Mouse (Mus musculus) induced T-regulatory cell, adult 2 months (primary cell): ENCODE results near the gene Bloc1s6.

Experiments used
- DNase-seq: peaks from one replicate; pipeline ENCODE4 v3.0.0-alpha.2; 2012; ENCODE audit warnings: low read depth

Gene Bloc1s6

DNA sequence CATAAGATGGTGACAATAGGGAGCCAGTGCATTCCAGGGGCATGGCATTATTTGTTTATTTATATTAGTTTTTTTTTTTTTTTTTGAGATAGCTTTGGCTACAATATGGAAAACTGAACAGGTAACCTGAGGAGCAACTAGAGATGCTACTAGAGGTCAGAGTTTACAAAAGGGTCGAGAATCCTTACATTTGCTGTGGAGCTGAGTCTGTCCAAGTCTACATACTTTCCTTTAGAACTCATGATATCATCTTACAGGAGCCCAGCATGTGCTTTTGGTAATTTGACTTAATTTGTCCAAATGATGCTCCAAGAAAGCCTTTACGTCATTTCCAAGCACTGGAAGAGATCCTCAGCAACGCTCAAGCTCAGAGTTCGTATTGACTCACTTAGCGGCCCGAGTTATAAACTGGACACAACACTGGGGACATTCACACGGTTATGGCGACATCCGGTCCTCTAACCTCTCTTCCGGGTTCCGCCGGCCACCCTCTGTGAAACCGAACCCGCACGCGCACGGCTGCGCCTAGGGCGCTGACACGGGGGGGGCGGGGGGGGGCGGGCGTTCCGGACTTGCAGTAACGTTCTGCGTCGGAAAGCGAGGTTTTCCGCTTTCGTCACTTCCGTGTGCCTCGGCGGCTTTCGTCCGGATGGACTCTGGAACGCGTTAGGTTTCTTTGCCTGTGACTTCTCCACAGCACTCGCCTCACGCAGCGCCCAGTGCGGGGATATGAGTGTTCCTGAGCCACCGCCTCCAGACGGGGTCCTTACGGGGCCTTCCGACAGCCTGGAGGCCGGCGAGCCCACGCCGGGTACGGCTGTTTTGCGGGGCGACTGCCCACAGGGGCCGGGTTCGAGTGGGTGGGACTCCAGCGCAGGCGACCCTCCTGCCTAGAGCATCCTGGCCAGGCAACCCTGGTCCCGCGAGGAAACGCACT is at the start of gene Bloc1s6:
Gene Bloc1s6, plus strand, starts transcription at position 610 of the 937 bp plus-strand sequence.
- peak; percentile 97 for DNase-seq

DNA sequence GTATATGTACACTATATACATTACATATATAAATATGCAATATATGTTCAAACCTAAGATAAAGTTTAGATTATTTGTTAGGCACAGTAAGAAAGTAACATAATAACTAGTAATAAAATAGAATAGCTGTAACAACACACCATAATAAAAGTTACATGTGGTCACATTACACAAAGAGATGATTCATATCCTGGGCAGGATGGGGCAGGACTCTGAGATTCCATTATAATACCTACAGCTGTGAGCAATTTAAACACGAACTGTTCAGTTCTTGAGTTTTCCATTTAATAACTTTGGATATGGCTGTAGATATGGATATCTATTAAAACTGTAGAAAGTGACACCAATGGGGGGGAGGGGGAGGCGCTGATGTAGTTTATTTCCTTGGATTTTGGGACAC is 40.8 kb upstream of the Bloc1s6 start:
- DNase-seq, result no peak

DNA sequence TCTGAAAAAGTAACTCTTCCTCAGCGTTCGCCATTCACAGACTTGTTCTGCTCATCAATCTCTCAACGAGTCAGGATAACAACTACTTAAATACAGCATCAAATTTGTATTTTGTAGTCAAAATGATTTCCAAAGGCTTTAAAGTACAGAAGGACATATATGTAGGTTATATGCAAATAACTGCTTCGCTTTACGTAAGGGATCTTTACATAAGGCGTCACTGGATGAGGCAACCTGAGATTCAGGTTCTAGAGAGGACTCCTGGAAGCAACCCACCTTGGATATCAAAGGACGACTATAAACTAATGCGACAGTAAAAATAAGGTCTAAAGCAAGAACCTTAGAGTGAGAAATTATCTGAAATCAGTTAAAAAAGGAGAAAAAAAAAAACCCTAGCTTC is 37.3 kb upstream of the Bloc1s6 start:
- no peak for DNase-seq

DNA sequence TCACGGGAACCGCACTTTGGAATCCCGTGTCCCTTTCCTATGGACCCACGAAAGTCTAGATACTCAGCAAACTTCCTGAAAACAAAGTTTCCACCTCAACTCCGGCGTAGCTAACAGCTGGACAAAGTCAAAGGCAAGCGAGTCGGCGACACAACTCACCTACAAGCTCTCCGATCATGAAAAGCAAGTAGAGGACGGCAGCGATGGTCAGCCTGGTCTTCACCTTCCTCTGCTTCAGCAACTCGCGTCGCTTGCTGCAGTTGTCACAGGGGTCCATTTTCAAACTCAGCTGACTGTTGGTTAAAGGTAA is 36.5 kb upstream of the Bloc1s6 start:
- no peak for DNase-seq

DNA sequence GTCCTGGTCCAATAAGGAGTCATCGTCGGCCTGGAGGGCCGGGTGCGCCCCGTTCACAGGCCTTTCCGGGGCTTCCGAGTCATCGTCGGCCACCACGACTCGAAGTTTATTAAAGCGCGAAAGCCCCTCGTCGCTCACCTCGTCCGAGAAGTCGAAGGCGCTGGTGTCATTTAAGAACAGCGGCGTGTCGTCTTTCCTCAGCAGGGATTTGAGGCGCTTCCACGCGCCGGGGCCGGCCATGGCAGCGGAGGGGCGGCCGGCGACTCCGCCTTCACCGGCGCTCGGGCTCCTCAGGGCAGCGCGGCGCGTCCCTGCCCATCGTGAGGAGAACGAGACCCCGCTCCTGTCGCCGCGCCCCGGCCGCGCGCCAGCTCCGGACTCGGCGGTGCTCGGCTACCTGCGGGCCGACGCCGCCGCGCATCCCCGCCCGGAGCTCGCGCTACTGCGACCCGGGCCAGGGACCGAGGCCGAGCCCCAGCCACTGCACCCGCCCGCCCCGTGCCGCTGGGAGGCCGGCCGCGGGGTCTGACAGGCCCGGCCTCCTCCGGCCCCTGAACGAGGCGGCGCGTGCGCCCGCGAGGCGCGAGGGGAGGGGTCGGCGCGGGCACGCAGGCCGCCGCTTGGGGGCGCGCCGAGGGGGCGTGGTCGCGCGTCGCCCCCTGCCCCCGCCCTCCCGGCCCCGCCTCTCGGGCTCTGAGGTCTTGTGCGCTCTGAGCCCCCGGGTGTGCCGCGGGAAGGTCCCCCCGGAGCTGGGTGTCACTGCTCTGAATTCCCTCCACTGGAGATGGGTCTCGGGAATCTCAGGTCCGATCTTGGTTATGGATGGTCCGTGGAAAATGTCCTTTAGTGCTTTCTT is 35.9 kb upstream of the Bloc1s6 start, which contains the start of gene Slc30a4:
Gene Slc30a4, minus strand, starts transcription at position 483 of the 856 bp plus-strand sequence.
- peak; percentile 65 for DNase-seq

DNA sequence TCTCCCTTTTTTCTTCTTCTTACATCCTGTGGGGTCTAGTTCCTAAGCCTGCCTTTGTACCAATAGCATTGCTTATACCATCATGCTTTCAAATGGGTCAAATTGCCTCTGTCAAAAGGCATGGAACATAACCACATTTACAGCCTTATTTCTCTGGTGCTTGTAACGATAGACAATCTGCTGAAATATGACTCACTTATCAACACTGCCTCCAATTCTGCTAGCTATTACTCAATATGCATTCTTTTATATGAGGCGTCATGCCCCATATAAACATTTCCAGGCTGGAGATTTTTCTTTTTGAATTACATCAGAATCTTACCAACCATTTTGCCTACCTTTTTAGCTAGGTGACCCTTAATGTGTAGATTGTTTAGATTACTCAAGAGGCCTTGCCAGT is 33.7 kb upstream of the Bloc1s6 start:
- DNase-seq, result no peak

DNA sequence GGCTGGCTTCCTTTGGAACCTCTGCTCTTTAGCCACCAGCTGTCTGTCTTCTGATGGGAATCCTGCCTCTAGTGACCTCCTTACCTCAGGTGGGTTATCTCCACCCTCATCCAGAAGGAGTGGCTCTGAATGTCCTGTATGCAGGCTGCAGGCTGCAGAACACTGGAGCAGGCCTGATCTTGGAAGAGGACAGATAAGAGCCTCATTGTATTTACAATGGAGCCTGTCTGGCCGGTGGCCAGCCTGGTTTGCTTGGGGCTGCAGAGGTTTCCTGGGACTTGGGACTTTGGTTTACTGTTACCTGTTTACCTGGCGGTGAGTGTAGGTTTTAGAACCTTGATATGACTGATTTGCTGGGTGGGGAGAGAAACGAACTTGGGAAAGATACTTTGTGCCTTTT is 30.2 kb upstream of the Bloc1s6 start:
- no peak for DNase-seq

DNA sequence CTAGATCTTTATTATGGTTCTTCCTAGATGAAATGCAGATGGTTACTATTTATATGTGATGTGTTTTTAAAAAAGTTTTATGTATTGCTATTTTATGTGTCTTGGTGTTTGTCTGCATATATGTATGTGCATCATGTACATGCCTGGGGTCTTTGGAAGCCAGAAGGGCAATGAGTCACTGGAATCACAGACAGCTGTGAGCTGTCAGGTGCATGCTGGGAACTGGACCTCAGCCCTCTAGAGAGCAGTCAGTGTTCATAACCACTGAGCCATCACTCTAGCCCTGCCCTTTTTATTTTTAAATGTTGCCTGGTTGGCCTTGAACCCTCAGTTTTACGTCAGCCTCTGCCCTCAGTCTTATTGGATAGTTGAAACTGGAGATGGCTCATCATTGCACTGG is 29.1 kb upstream of the Bloc1s6 start:
- no peak for DNase-seq

DNA sequence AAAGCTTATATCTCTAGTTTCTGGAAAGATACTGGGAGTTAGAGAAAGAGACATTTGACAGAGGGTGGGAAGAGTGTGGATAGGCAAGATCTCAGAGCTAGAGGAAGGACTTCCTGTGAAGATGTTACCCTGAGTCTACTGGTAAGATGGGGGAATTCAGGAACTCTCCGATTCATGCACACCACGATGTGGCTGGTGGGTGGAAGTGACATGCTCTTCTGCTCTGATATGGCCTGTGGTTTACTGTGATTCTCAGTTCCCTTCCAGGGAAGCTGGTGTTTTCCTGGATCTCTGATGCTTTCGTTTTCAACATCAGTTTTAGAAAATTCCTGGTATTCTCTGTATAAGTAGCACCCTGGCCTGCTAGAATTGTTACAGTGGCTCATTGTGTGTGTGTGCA is 26.4 kb upstream of the Bloc1s6 start:
- no peak for DNase-seq

DNA sequence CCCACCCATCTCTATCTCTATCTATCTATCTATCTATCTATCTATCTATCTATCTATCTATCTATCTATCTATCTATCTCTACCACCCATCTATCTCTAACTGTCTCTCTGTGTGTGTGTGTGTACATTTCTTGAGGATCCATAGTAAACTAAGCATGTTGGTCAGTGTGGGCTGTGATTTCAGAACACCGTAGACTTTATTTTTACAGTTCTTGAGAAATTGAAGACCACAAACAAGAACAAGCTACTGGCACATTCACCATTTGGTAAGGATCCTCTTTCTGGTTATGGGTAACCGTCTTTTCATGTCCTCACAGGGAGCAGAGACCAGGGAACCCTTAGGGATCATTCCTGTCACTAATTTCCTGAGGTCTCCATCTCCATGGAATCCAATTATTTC is 25.5 kb upstream of the Bloc1s6 start:
- DNase-seq, result no peak

DNA sequence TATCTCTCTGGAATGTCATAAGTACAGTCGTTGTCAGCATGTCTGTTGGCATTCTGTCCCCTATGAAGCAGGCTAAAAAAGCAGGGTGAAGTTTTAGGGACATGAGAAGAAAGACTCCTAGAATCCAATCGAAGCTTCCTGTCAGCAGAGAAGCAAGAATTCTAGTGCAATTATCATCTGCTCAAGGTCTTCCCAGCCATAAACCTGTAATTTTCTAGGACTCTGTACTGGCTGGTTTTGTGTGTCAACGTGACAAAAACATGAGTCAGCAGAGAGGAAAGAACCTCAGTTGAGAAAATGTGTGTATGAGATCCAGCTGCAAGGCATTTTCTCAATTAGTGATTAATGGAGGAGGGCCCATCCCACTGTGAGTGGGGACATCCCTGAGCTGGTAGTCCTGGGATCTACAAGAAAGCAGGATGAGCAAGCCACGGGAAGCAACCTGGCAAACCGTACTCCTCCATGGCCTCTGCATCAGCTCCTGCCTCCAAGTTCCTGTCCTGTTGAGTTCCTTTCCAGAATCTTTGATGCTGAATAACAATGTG is 23.1 kb upstream of the Bloc1s6 start:
- DNase-seq, result no peak

DNA sequence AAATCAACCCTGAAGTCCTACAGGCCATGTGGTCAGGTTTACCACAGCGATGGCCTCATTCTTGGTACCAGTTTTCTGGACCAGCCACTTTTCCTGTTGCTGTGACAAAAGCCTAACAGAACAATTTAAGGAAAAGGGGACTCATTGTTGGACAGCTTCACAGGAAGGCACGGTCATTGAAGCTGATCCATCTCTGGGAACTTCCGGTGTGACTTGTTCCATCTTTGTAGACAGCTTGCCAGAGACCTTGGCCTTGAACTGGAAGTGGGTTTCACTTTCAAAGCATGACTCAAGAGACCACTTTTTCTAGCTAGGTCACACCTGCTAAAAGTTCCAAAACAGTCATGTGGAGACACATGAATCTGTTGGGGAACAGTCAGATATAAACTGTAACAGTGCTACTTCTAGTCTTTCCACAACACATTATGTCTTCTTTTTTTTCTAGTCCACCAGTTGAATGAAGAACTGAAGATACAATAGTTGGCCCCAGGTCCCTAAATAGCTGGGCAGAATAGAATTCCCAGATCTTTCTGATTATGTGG is 21.9 kb upstream of the Bloc1s6 start:
- no peak for DNase-seq

DNA sequence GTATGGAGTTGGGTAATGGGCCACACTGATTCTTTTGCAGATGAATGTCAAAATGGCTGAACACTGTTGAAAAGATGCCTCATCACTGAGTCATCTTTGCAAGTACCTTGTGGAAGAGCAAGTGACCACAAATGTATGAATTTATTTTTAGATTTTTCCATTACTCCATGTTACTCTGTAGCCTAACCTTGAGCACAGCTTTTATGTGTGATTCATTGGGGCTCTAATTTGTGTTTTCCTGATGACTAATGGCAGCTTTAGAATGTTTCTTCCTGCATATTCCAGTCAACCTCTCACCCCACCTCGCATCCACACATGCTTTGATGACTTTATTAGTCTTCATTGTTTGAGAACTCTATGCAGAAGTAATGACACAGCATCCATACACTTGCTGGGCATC is 19.1 kb upstream of the Bloc1s6 start:
- DNase-seq, result no peak

DNA sequence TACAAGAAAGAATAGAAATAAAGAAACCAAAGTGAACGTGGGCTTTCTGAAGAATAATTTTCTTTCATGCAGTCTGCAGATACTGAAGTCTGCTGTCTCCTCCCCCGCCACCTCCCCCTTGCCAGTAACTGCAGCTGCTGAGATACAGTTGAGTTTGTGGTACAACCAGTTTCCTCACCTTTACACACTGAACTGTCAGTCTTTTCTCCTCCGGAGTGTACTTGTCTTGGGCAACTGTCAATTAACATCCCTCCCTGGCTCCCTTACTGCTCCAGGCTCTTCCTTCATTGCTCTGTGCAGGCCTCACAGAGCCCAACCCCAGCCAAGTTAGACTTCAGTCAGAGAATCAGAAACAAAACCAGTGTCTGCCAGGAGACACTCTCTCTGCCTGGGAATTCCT is 17.7 kb upstream of the Bloc1s6 start:
- DNase-seq, result no peak

DNA sequence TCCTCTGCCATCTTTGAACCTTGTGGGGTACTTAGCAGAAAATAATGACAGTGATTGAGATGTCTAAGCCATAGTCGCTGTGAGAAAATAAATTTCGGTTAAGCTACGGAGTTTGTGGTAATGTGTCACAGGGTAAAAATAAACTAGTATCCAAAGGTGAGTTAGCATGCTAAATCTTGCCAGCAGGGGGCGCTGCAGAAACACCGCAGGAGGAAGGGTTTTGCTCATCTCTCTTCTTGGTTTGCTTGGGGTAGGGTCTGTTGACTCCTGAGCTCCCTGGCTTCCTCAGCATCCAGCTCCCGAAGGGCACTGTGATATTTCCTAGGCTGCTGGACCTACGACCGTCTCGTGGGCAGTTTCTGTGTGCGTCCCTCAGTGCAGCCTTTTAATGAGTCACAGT is 12.7 kb upstream of the Bloc1s6 start:
- DNase-seq, result peak; percentile 77

DNA sequence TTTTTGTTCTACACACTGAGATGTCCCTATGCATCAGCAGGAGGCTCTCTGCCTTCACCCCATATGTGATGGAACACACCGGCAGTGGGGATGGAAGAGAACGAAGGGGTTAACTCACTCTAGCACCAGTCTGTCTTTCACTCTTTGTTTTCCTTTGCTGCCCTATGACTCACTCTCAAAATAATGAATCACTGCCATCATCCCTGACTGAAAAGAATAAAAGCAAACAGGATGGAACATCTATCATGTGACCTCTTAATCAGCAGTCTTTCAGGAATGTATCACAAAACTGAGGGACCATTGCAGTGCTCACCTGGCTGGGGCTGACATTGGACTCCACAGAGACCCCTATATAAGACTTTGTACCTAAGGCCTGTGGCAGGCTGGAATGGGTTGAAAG is 6.8 kb upstream of the Bloc1s6 start:
- no peak for DNase-seq

DNA sequence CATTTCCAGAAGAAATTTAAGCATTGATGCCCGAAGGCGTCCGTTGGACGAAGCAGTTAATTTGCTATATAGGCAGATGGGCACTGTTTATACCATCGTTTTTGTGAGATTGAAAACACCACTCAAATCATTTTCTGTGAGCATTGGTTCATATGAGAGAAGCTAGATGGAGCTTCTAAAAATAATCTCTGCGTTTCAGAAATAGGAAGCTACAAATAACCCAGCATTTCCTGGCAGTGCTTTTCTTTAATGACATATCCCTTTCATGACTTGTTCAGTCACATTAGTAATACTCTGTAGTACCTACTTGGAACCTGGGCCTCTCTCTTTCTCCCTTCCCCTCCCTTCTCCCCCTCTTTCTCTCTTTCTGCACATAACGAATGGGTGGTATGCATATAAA is 720 bp downstream of the Bloc1s6 start:
- no peak for DNase-seq

DNA sequence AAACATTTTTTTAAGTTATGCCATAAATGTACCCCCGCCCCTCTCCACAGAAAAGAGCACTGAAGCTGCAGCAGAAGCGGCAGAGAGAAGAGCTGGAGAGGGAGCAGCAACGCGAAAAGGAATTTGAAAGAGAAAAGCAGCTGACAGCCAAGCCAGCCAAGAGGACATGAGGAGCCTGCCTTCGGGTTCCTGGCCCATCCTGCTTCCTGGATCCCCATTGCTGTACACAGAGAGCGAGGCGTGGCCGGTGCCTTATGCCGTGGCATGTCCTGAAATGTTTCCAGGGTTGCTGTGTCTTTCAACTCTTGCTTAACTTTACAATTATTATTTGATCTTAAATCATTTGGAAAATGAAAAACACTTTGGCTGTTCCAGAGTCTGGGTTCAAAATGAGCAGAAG is 8.2 kb downstream of the Bloc1s6 start:
- DNase-seq, result no peak

DNA sequence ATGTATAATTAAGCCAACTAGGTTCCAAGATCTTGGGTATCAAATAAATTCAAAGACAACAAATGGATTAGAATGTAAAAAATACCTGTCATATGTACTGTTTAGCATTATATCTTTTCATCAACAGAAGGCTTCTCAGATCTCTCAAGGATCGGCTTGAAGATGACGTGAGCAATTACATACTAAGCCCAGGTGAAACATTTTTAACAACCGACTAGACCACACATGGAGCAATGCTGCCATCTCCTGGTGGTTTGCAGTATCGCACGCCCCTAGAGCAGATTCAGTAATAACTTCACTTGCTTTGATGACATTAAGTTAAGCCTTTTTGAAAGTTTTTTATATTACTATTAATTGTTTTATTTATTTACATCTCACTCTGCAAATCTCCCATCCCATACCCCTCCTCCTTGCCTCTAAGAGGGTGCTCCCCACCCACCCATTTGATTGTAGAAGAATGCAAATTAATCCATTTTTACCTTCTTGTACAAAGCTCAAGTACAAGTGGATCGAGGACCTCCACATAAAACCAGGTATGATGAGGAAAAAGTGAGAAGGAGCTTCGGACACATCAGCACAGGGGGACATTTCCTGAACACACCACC is 15.5 kb downstream of the Bloc1s6 start:
- DNase-seq, result peak; percentile 89

DNA sequence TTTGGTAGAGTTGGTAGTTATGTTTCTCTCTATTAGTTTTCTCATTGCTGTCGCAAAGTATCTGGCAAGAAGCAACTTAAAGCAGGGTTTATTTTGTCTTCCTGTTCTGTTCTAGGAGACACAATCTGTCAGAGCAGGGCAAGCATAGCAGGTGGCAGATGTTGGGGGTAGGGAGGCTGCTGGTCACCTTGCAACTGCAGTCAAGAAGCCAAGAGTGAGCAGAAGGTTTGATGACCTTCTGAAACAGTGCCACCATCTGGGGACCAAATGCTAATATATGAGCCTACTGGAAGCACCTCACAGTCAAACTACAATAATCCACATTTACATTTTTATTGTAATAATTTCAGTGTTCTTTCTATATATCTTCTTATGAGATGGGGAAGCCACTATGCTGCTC is 21.5 kb downstream of the Bloc1s6 start:
- DNase-seq, result no peak

DNA sequence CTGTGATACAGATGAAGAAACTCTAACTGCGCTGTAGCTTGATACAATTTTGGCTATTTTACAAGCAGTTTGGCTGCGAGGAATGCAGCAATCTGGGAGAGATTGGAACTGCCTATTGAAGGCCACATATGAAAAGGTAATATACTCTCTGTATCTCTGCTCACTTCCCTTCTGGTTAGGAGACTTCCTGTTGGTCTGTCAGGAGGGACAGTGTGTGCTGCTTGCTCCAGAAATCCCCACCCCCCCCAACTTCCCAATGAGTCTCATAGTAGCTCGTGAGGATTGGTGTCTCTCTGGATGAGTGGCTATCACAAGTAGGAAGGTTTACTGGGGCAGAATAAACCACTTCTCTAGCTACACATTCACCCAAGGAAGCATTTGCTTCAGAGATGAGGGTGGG is 24.7 kb downstream of the Bloc1s6 start:
- DNase-seq, result no peak

DNA sequence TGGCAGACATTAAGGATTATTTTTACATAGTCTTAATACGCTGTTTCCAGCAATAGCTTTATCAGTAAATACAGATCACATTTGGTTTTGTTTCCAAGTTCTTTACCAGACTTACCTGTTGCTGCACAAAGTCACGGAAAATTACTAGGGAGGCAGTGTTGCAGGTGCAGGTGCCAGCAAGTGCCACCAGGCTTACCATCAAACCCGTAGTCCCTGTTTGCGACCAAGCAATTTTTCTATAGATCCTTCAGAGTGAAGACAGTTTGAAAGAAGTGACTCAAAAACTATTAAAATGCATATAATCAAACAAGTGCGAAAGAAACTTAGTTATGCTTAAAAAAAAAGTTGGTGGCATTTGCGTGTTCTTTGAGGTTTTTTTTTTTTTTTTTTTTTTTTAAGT is 26.2 kb downstream of the Bloc1s6 start:
- peak; percentile 36 for DNase-seq
